Mouse (Mus musculus) 3134 (cell line): ENCODE measurements around the gene Il11ra1.
A peak's percentile ranks its signal among the peaks of the same experiment; 100 is the strongest.
"Not testable (repeated sequence)": the region's sequence is repeated elsewhere in the genome, so short reads cannot be mapped to it uniquely, and the experiment has no call there.

Experiments
- DNase-seq: peaks from one replicate; pipeline ENCODE4 v3.0.0-alpha.2; 2011; ENCODE audit warnings: low spot score; ENCODE audit not compliant: insufficient read length; ENCODE audit errors: extremely low read depth

The Il11ra1 gene

GRCm38 (mm10) chr4:41699783-41700182 is at the start of gene Il11ra1:
Il11ra1 (plus strand) TSS chr4:41699989.
- DNase-seq = not testable (repeated sequence)

DNA sequence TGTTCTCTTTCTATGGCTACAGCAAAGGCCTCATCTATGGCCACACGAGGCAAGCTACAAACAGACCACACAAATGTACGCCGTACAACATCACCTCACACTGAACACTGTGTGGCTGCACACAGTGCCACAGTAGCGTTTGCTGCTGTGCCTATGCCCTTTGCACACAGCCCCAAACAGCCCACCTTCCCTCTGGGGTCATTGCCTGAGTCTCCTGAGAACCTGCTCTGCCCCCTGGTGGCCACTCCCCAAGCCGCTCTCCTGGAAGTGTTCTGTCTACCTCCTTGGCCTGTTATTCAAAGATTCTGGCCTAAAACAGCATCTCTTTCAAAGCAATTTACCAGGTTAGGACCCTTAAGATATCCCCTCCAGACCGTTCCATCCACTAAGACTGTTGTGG is 46.5 kb upstream of the Il11ra1 start:
- peak; percentile 41 for DNase-seq

DNA sequence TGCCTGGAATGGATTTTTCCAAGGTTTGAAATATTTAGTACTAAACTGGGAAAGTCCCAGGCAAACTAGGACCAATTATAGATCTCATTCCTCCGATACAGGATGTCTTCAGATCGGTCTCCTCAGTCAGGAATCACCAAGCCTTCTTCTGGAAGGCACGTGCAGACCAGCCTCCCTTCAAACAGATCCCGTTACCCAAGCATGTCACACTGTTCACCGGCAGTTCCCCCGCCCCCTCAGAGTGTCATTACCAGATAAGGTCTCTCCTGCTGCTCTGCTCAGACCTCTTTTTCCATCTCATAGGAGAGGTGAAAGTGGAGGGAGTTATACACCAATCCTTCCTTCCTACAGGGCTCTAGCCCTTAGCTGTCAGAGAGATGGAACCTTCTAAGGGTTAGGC is 46.1 kb upstream of the Il11ra1 start:
- DNase-seq = no peak

GRCm38 (mm10) chr4:41654217-41654616 is 45.6 kb upstream of the Il11ra1 start:
- DNase-seq = no peak

DNA sequence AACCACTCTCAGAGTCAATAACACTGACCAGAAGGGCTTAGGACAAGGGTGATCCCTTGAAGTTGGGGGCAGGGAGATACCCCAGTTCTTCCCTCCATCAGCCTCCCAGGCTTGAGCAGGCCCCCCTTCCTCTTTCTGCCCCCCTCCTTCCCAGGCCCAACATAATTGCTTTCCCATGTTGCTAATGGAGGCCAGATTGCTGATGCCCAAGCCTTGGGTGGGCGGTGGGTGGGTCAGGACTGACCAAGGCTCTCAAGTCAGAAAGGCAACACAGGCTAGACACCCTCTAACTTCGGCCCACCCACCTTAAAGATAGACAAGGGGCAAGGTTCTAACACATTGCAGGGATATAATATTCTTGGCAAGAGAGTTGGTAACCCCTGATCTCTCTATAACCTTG is 44.3 kb upstream of the Il11ra1 start:
- DNase-seq = no peak

DNA sequence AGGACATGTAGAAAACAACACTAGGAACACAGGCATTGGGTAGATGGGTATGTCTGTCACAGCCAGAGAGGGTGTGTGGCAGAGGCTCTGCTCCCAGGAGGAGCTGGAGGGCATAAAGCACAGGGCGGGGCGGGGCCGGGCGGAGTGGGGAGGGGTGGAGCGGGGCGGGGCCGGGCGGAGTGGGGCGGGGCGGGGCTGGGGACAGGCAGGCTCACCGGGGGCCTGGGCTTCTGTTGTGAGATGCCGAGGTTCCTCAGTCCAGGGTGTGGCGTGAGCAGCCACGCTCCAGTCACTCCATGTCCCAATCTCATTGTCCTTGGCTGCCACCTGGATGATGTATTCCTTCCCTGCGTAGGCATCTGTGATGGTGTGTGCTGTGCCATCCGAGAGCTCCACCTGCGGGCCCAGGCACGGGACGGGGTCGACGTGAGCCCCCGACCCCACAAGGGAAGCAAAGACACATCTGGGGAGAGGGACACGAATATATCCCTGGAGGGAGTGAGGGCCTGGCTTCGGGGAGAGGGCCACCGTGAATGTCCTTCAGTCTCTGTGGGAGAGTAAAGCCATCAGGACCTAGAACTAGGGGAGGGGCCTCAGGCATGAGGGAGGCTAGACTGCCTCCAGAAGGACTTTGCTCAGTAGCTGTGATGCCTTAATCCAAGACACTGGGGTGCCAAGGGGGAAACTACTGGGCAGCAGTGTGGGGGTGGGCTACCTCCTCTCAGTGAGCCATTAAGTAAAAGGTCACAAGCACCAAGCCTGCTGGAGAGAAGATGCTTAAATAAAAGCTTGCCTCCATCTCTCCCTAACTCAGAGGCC is 41.0 kb upstream of the Il11ra1 start:
- no peak for DNase-seq

DNA sequence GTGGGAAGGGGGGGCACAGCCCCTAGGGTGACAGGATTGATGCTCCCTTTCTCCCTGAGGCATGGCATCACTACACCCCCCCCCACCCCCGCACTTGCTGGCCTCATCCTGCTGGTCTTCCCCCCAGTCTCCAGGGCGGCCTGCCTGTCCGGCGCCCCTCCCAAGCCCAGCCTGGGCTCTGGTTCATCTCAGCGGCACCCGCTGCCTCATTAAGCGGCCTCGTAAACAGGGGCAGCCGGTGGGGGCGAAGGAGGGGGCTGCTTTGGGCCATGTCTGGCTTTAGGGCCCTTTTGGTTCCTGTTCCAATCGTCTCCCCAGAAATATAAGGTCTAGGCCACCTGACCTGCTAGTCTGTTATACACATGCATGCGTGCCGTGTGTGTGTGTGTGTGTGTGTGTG is 40.2 kb upstream of the Il11ra1 start:
- DNase-seq = no peak

DNA sequence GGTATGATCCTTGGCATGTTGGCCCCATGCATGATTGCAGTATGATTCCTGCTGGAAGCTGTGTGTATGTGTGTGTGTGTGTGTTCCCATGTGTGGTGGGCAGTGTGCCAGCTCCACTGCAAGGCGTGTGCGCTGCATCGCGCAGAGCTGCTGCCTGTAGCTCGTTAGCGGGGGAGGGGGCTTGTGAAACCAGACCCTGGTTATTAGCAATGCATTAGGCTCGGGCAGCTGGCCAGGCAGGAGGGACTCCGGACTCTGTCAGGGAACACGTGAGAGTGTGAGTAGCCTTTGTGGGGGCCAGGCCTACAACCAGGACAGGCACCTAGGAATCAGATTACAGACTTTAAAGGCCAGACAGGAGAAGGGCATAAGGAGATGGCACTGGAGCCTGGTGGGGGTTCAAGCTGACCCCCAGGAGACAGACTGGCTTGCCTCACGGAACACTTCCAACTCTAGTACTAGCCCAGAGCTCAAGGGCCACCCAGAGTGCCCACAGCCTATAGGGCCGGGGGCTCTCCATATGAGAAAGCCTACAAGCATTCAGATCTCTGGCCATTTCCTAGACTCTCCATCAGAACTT is 38.8 kb upstream of the Il11ra1 start:
- no peak for DNase-seq

DNA sequence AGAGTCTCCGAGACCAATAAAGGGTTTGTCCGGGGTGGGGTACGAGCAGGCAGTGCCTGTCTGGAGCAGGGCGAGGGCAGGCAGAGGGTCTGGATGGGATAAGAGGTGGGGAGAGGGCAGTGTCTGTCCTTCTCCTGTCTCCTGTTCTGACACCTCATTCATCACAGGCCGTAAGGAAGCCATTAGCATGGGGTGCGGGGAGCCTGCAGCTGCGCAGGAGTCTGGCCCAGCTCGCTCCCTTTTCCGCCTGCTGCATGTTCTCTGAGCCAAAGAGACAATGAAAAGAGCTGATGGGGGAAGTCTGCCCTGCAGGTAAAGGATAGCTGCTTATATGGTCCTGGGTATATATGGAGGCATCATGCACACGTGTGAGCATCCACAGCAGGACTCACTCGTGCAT is 37.1 kb upstream of the Il11ra1 start:
- DNase-seq = no peak

GRCm38 (mm10) chr4:41663614-41664013 is 36.2 kb upstream of the Il11ra1 start:
- DNase-seq = no peak

GRCm38 (mm10) chr4:41664533-41664932 is 35.3 kb upstream of the Il11ra1 start:
- no peak for DNase-seq

DNA sequence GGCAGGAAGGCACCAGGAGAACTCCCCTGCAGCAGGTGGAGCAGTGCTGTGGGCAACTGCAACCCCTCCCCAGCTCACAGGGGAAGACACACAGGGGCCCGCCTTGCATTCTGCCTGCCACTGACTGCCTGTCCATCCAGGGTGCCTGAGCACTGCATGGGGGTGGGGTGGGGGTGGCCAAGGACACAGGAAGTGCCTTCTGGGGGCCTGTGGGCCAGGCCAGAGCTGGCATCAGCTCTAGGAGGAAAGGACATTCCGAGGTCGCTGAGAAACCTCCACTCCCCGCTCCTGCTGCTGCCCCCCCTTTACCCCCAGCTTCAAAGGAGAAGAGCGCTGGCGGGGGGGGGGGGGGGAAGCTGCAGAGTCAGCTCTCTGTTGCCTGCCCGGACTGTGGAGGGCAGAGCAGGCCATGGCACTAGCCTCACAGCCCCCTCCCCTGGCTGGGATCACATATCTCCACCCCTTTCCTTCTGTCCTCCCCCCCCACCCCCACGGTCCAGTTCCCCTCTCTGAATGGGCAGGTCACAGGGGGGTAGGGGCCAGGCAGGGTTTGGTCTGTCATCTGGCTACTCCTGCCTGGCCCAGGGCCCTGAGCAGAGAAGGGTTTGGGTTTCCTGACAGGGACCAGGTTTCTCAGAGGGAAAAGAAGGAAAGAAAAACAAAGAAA is 34.6 kb upstream of the Il11ra1 start:
- no peak for DNase-seq

DNA sequence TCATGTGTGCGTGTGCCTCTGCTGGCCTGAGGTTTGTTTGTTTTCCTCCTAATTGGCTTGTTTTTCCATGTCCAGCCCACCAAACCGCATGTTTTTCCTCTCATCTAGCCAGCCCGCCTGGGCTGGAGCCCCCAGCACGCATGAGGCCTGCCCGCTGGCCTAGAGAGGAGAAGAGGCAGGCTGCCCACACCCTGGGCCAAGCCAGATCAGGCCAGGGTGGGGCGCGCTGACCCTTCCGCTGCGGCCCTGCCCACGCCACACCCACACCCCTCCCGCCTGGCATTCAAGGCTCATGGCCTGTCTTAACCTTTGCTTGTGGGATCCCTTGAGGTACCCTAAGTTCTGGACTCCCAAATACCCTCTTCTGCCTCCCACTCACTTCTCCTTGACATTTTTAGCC is 33.1 kb upstream of the Il11ra1 start:
- DNase-seq = no peak

DNA sequence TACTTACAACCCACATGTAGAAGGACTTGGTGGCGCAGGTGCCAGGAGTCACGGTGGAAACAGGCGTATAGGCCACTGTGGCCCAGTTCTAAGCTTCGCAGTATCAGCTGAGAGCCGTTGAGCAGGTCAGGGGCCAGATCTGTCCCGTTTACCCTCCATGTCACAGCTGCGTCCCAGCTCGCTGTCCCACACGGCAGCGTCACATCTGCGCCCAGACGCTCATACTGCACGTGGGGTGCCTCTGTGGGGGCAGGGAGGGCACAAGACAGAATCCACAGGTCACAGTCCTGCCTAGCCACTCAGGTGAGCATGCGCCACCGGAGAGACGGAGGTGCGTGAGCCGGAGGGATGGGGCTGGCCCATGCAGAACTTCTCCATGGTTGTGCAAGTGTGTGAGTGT is 29.0 kb upstream of the Il11ra1 start:
- DNase-seq = no peak

DNA sequence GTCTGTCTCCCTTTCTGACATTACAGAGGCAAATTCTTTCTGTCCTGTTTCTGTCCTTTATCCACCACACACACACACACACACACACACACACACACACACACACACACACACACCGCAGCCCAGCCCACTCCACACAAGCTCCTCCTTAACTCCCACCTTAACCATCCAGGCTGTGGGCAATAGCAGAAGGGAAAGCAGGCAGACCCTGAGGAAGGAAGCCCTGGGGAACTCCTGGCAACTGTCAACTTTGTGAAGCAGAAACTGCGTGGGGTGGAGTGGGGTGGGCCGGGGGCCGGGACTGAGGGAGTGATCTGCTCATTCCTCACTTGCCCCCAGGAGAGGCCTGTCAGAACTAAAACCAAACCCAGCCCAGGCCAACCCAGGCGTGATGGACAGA is 28.3 kb upstream of the Il11ra1 start:
- no peak for DNase-seq

DNA sequence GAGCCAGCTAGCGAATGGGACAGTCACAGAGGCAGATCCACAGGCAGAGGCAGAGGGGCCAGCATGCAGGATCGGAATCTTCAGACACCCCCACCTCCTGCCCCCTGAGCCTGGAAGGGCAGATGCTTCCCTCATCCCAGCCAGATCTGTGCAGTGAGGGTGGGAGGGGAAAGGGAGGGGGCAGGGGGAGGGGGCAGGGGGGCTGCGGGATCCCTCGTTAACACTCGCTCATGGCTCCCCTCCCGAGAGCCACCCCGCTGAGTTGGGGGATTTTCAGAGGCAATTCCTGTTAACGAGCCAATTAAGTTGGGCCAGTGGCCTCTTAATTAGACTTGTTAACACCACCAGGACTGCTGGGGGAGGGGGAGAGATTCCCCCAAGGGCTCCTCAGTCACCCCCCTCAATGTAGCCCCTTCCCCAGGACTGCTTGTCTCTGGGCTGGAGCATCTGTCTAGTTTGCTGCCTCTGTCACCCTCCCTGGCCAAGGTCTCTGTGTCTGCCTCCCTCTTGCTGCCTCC is 27.8 kb upstream of the Il11ra1 start:
- no peak for DNase-seq

DNA sequence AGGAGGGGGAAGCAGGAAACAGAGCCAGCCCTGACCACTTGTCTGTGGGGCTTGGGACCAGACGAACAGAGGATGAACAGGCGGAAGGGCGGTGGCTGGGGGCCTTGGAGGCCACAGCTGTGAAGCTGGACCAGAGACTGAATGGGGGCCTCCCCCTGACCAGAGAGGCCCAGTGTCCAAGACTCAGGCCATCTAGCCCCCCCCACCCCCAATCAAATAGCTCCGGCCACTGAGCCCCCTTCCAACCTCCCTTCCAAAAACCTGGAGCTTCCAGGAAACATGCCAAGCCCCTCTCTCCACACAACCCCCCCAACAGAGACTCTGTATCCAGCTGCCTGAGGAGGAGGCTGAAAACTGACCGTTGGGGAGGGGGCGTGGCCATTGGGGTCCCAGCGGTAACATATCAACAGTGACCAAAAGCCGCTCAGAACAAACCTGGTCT is 27.2 kb upstream of the Il11ra1 start:
- no peak for DNase-seq

- no peak for DNase-seq
Measured at GRCm38 (mm10) chr4:41673186-41673585, 26.6 kb upstream of the Il11ra1 start.

DNA sequence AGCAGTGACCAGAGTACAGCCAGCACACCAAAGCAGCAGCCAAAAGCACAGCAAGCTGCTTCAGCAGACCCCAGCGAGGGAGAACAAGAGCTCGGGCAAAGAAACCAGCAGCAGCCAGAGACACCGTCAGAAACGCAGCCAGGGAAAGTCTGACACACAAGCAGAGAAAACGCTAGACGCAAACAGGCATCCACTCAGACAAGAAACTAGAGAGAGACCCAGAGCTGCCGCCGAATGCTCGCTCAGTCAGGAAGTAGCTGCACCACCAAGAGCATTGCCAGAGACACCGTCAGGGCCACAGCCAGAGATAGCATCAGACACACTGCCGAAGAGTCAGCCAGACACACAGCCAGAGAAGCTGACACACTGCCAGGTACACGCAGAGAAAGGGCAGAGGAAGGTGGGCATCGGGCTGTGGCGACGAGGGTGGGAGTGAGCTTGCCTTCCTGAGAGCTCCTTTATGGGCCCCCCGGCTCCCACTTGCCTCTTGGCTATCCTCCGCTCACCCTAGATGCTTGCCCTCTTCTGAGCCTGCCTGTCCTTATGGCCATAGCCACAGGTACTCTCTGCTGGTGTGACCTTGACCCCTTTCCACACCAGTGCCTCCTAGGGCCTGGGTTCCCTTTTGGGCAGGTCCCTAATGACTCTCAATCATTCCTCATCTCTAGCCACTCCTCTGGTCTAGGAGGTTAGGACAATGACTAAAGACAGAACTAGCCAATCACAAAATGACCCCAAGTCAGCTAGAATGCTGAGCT is 23.4 kb upstream of the Il11ra1 start:
- no peak for DNase-seq

GRCm38 (mm10) chr4:41677006-41677629 is 22.7 kb upstream of the Il11ra1 start:
- no peak for DNase-seq
